Mouse (Mus musculus) embryo, embryonic 9.5 days (tissue): ENCODE measurements around the gene Sh2b1.

Experiments used
- DNase-seq: peaks from one replicate; pipeline ENCODE4 v3.0.0-alpha.2; 2017; ENCODE audit errors: extremely low spot score

Sh2b1 gene

DNA sequence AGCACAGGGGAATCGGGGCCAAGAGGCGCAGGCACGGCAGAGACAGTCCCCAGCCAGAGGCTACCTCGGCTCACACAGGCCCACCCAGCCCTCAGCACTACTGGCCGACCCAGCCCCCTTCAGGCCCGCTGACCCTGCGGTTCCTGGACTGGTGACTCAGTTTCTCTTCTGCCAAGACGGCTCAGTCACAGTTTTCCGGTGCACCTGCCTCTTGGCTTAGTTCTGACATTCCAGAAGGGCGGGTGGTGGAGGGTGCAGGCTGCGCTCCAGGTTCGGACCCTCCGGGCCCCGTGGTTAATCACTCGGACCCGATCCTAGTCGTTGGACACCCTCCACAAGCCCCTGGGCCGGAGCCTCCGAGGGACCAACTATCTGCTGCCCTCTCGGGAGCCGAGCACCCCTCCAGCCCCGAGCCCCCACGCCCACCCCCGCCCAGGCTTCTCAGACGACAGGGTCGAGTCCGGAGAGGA, 703 bp downstream of the Sh2b1 start:
- no peak for DNase-seq

- no peak for DNase-seq
Measured at GRCm38 (mm10) chr7:126473470-126474086, 1.6 kb downstream of the Sh2b1 start.

GRCm38 (mm10) chr7:126472713-126473112, 2.5 kb downstream of the Sh2b1 start:
- no peak for DNase-seq

DNA sequence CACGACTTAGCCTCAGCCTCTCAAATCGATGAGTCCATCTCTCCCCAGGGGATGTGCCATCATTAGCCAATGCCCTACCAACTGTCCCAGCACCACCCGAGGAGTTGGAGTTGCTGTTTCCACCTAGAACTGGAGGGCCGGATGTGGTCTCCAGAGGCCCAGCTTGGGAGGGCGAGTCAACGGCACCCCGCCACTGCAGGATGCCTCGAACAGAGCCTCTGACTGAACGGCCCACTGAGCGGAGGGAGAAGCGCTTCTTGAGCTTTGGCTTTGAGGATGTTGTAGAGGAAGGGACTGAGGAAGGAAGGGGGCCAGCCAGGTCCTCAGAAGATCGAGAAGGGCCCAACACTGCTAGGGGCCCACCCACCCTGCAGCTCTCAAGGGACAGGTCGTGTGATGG, 2.9 kb downstream of the Sh2b1 start:
- no peak for DNase-seq

GRCm38 (mm10) chr7:126471853-126472252, 3.4 kb downstream of the Sh2b1 start:
- DNase-seq: no peak

- no peak for DNase-seq
Measured at GRCm38 (mm10) chr7:126471361-126471760, 3.9 kb downstream of the Sh2b1 start.

- DNase-seq: no peak
Measured at GRCm38 (mm10) chr7:126470077-126470476, 5.1 kb downstream of the Sh2b1 start.

- no peak for DNase-seq
Measured at GRCm38 (mm10) chr7:126467834-126468627, 7.2 kb downstream of the Sh2b1 start.

GRCm38 (mm10) chr7:126467271-126467670, 8.0 kb downstream of the Sh2b1 start:
- no peak for DNase-seq

DNA sequence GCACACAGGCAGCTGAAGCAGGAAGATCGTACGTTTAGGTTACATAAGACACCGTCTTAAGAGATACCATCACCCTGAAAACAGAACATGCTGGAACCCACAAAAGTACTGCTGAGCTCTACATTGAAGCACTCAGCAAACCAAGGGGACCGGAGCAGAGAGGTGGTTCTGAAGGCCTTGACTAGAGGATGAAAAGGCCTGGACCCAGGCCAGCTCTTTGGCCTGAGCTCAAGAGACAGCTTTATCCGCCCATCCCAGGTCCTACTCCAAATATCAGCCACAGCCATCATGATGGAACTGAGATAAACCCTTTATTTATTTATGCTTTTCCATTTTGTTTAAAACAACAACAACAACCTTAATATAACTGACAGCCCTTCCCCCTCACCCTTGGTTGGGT, 8.5 kb downstream of the Sh2b1 start:
- no peak for DNase-seq

- no peak for DNase-seq
Measured at GRCm38 (mm10) chr7:126466116-126466515, 9.1 kb downstream of the Sh2b1 start.

DNA sequence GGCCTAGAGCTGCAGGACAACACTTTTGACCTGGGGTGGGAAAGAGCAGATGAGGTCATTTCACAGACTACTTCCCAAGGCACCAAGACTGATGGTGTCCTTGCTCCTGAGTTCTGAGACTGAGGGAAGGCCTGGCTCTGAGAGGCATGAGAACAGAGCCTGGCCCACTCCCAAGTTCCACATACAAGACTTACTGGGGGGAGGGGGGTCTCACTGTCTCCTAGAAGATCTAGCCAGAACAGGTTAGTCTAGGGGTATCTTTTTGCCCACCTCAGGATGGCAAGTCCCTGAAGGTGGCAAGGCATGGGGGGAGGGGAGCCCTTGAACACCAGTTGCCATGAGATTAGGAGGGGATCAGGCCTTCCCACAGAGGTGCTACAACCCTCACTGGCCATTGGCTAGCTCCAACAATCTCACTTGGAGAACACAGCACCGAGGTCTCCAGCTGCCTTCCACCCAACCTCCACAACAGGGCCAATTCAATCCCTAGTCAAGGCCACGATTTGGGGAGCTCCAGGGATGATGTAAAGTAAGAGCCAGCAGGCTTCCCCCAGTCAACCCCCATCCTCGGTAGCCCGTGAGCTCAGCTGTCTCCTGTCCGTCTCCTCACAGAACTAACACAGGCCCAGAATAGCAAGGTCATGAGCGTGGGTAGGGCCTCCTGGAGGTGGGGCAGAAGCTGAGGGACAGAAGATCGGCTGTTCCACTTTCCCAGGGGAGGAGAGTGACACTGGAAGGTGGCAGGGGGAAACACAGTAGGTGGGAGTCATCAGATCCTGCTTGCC, 9.8 kb downstream of the Sh2b1 start:
- DNase-seq: no peak

- no peak for DNase-seq
Measured at GRCm38 (mm10) chr7:126464836-126465235, 10.4 kb downstream of the Sh2b1 start.

DNA sequence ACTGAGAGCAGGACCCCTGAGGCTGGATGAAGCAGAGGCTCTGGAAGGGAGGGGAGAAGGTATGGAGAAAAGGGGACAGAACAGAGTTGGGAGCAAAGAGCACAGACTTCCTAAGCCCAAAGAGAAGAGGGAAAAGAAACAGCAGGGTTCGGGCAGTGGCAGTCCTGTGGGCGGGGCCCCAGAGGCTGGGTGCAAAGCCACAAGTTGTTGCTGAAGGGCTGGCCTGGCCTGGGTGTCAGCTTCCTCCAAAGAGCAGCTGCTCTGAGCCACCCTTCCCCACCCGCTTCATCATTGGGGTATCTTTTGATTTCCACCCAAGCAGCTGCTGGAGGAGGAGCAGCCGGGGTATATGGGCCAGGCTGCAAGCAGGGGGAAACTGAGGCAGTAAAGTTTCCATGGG, 11.1 kb downstream of the Sh2b1 start:
- DNase-seq: no peak

DNA sequence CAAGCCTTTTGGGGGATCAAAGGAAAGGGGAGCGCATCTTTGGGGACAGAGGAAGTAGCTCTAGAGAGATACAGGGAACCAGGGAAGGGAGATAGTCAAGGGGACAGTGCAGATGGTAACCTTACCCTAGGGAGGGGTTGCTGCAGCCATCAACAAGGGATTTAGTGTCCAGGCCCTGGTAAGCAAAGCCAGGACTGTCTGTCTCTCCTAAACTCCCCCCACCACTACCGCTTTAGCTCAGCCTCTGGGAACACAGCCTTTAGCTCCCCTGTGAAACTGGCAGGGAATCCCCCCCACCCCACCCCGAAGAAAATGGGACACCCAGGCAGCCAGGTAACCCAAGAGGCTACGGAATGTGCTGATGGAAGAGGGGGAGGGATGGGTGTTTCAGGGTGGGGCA, 11.7 kb downstream of the Sh2b1 start:
- no peak for DNase-seq

- DNase-seq: no peak
Measured at GRCm38 (mm10) chr7:126463004-126463403, 12.2 kb downstream of the Sh2b1 start, which contains the start of gene Atp2a1. Atp2a1 (minus strand) TSS chr7:126463108.

- no peak for DNase-seq
Measured at GRCm38 (mm10) chr7:126461626-126462025, 13.6 kb downstream of the Sh2b1 start.

GRCm38 (mm10) chr7:126460623-126461399, 14.4 kb downstream of the Sh2b1 start:
- no peak for DNase-seq

GRCm38 (mm10) chr7:126458844-126459618, 16.2 kb downstream of the Sh2b1 start:
- no peak for DNase-seq

- no peak for DNase-seq
Measured at GRCm38 (mm10) chr7:126458225-126458624, 17.0 kb downstream of the Sh2b1 start.
